Mouse (Mus musculus) thymus, postnatal 4 days (tissue): ENCODE data around the gene Stat3.

Source experiments
- DNase-seq: peaks from one replicate; pipeline ENCODE4 v3.0.0; 2021

Stat3 gene

DNA sequence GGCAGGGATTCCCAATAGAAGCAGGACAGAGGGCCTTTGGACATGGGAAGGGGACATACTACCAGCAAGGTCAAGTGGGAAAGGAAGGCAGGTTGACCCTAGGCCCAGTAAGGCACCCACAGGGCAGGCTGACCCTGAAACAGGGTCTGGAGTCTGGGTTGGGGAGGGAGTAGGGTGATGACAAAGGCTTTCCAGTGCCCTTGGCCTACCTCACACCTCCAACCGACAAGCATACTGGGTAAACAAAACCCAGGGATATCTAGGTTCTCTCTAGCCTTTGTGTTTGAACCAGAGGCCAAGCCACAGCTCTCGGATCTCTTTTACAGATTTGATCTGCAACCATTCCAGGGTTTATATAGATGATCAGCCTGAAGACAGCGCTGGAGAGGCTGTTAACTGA lies 51.6 kb downstream of the Stat3 start:
- no peak for DNase-seq

DNA sequence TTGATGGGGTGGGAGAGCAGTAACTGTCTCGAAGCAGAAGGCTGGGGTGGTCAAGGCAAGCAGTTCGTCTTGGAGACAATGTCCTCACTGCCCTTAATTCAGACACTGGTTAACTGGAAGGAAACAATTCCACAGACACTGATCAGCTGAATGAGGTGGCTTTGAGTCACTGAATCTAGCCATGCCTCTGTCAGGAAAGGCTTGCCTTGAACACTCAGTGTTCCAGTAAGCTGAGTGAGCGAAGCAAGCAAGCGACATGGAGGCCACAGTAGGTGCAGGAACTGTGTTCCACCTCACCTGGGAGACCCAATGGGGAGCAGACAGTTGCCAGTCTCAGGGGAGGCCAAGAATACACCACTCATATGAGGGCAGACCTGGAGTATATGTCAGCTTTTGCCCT lies 52.1 kb downstream of the Stat3 start:
- DNase-seq, result no peak

DNA sequence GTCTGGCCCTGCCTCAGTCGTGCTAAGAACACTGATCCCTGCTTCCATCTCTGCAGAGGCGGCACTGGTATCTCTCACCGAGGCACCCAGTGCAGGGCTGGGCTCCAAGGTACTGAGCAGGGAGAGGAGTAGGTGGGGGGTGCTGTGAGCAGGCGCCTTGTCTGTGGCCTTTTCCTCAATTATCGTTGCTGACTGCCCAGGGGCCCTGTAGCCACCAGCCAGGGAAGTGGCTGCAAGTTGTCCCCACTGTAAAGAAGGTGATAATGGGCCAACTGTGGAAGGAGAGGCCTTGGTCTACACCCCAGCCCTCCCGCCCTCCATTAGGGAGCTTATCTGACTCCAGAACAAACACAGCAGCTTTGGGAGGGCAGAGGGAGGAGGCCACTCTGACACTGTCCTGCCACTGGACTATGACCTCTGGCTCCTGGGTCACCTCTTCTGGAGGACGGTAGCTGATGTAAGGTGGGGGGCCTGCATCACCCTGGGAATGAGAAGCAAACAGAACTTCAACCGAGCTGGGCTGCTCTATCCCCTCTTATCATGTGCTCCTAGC lies 53.1 kb downstream of the Stat3 start:
- no peak for DNase-seq

DNA sequence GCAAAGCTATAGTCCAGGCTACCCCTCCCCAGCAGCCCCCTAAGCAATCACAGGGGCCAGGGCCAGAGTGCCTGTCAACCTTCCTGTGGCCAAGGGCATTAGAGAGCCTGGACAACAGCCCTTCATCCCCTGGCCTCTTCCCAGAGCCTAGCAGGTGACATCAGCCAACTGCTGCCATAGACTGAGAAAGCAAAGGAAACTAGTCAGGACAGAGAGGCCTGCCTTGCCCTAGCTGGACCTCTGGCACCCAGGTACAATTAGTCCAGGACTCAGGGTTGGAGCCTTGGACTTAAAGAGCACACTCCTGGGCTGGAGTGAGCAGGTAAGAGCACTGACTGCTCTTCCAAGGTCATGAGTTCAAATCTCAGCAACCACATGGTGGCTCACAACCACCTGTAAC lies 53.9 kb downstream of the Stat3 start:
- no peak for DNase-seq

DNA sequence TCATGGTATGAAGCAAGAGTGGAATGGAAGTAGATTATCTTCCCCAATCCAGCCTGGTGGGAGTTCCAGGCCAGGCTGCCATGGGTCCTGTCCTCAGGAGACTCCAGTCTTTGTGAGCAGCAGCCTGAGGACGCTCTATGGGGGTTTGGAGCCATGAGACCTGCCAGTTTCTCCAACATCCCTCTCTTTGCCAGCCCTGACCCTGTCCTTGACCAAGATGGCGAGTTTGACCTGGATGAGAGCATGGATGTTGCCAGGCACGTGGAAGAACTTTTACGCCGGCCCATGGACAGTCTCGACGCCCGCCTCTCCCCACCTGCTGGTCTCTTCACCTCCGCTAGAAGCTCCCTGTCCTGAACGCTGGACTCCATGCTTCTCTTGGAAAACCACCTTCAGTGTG lies 55.7 kb downstream of the Stat3 start:
- DNase-seq, result no peak

DNA sequence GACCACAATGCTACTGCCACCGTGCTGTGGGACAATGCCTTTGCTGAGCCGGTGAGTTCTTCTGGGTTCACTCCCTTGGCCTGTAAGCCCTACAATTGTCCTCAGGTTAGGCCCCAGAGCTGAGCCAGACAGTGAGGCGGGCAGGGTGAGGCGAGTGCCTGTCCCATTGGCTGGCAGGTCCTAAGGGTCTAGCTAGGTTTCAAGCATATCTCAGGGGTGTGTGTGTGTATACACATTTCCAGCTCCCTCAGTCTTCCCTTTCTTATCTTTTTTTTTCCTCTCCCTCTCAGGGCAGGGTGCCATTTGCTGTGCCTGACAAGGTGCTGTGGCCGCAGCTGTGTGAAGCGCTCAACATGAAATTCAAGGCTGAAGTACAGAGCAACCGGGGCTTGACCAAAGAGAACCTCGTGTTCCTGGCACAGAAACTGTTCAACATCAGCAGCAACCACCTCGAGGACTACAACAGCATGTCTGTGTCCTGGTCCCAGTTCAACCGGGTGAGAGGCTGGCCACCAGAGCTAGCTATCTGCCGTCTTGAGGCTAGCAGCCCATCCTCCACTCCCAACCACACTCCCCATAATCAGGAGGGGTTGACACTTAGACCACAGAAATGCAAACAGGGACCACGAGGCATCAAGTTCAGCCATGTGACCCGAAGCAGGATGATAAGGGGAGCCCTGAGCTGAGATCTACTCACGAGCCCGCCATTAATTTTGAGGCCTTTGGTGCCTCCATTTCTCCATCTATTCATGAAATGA lies 59.8 kb downstream of the Stat3 start:
- DNase-seq, result no peak

DNA sequence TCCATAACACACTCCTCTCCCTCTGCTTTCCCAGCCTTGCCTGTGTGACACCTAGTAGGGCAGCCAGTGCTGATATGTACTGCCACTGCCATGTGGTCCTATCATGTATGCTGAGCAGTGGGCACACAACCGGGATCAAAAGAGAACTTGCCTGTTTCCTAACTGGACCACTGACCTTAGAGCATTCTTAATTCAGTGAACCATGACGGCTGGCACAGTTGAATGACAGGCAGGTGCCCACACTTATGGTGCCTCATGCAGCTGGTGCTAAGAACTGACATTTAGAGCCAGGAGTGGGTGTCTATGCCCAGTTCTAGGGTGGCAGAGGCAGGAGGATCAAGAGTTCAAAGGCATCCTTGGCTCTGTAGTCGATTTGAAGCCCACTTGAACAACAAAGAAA lies 63.6 kb downstream of the Stat3 start:
- DNase-seq, result no peak

DNA sequence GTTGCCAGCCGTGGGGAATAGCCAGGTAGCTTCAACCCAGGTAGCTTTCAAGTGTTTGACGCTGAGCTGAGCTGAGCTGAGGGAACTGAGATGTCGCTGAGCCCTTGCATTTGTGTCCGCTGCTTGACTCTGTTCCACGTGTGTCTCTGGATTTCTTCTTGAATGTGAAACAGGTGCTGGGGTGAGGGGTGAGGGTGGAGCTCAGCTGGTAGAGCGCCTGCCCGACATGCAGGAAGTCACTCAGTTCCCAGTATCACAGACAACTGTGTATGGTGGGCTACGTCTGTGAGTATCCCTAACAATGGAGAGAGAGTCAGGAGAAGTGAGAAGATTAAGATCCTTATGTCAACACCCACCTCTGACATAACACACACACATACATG lies 68.4 kb downstream of the Stat3 start:
- DNase-seq, result peak; percentile 69

DNA sequence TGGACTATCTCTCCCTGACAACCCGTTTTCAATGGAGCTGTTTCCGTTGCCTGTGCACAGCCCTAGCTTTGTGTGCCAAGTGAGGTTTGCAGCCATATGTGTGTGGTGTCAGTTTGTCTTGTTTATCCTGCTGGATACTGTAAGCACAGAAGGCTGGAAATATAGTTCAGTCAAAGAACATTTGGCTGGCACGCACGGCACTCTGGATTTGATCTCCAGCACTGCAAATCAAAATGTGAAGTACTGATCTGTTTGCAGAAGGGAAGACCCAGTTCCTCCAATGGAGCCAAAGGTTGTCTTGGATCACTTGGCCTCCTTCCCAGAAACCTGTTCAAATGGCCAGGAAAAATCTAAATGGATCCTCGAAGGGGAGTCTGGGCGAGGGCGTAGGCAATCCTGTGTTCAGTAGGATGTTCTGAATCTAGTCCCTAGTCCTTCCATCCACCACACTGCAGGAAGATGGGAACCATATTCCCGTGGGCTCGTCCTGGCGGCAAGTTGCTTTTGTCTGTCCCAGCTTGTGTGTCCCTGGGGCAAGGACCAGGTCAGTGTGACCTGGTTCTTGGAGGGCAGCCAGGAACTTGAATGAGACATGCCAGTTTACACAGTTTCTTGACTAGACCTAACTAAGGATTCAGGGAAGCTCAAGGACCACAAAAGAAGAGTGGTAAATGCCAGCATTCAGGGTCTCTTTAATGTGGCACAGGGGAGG lies 68.9 kb downstream of the Stat3 start:
- DNase-seq, result no peak

DNA sequence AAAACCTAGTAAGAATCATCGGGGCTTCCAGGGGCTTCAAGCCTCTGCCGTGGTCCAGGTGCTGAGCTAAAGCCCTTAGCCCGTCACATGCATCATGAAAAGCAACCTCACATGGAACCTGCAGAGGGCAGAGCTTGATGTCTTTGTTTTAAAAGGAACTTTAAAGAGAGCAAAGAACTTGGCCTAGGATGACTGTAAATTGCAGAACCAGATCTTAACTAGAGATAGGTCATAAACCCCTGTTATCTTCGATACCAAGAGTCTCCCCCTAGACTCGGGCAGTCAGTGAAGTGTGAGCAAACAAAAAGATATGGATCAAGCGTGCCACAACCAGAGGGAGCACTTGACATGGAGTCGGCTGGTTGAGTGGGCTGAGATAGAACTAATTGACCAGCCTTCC lies 73.7 kb downstream of the Stat3 start:
- DNase-seq, result no peak

DNA sequence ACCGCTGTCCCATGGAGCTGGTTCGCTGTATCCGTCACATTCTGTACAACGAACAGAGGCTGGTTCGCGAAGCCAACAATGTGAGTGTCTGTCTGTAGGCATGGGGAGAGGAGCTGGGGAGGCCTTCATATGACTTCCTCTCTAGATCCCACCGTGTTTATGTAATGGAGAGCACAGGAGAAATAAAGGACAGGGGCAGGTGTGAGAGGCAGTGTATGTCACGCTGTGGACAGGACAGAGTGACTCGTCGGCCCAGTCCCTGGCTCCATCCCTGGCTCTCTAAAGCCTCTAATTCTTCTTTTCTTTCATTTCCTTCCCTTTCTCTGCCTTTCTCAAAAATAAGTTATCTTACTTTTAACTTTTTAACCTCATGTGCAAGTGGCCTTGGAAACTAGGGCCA lies 76.2 kb downstream of the Stat3 start:
- no peak for DNase-seq

DNA sequence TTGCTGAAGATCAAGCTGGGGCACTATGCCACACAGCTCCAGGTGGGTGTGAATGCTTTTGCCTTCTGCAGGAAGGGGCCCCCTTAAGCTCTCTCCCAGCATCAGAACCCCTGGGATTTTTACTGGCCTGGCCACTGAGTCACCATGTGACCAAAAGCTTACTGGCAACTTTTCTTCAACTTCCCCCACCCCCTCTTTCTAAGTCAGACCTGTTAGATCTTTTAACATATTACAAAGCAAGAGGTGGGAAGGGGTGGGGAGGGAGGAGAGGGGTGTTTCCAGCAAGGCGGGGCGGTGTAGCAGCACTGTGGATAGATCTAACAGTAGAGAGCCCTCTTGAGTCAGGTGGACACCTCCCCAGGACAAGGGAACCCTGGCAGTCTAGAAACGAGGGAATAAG lies 77.5 kb downstream of the Stat3 start:
- DNase-seq, result no peak

DNA sequence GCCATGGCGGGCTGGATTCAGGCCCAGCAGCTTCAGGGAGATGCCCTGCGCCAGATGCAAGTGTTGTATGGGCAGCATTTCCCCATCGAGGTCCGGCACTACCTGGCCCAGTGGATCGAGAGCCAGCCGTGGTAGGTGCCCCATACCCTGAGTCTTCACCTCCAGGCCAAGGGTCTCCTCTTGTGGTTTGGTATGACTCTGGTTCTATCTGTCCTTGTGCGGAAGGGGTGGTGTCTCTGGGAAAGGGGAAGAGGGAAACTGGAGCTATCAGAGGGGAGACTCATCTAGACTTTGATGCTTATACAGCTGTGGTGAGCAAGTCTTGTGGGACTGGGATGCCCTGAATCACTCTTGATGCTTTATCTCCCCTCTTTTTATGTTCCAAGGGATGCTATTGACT lies 78.0 kb downstream of the Stat3 start:
- no peak for DNase-seq

DNA sequence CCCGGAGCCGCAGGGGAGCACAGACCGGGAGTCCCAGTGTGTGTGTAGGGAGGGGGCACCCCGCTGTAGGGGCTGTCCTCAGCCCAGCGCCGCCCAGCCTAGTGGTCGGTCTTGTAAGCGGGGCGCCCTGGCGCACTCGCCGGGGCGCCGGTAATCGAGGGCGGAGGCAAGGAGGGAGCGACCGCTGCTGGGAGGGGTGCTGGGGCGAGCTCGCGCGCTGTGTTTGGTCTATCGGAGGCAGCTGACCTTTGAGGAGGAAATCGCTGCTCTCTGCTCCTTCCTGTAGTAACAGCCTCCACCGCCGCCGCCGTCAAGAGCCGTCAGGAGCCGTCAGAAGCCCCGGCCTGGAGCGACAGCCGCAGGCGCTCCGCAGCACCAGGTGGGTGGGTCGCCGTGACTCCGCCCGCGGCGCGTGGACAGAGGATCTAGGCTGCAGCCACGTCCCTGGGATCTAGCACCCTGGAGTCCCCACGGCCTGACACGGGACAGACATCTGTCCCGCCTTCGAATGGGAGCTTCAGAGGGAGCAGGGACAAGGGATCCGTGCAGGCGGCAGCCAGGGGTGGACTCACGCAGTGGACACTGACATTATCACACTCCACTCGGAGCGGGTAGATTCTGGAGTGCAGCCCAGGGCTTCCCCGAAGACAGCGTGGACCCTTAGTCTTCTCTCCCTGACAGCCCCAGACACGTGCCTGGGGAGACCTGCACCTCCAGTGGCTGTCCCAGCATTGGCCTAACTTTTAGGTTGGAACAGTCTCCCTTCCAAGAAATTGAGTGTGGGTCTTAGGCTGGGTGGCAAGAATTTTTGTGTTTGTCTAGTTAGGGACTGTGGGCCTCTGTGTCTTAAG lies 78.9 kb downstream of the Stat3 start:
- peak; percentile 89 for DNase-seq

DNA sequence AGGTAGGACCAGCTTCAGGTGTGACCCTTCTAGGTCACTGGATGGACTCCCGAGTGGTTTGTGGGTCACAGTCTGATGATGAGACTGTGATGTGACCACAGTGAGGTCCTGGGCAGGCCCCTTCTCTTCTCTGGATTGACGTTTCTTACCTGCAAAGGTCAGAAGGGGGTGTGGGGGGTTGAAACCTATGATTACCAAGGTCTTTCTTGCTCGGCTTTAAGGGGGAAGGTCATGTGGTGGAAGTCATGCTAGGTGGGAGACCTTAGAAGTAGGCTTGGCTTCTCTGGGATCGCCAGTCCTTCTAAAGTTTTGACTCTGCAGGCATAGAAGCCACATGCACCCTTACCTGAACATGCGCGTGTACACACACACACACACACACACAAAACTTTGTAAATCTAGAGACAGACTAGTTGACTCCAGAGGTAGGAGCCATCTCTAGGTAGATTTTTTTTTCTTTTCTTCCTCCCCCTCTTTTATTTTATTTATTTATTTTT lies 79.7 kb downstream of the Stat3 start:
- no peak for DNase-seq

DNA sequence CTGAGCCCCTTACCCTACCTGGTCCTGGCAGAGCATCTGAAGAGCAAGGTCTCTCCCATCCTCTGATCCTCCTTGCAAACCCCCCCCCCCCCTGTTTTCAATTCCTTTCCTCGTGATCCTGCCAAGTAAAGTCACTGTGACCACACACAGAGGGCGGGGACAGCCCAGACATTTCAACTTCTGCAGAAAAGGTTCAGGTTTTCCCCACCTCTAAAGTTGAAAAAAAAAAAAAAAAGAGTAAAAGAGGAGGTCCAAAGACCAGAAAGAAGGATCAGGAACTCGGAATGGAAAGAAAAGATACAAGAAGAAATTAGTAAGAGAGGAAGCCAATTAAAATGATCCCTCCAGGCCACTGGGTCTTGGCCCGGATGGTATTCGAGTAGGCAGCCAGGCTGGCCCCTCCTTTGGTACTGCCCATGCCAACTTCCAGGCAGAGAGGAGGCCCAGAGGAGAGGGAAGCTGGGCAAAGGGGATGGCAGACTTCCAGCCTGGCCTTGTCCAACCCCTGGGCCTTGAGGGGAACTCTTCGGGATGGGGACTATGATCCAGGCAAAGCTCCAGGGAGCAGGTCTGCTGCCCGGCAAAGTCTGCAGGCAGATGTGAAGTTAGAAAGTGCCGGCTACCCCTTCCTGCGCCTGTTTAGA lies 80.3 kb downstream of the Stat3 start, which contains the start of gene Stat5a:
Gene Stat5a, plus strand, starts transcription at position 417 of the 644 bp plus-strand sequence.
- no peak for DNase-seq

DNA sequence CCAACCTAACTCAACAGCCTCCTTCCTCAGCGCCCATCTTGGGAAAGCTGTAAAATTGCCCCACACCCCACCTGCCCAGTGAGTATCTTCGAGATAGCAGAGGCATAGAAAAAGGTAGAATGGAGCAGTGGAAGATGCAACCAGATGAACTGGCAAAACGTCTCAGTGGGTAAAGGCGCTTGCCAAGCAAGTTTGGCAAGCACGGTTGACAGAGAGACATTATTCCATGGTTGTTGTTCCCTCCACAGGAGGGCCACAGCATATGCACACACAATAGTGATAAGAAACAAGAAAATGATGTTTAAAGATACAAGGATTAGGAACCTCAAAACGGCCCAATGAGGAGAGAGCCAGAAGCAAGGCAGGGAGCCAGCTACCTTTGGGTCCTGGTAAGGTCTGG lies 81.4 kb downstream of the Stat3 start:
- no peak for DNase-seq

DNA sequence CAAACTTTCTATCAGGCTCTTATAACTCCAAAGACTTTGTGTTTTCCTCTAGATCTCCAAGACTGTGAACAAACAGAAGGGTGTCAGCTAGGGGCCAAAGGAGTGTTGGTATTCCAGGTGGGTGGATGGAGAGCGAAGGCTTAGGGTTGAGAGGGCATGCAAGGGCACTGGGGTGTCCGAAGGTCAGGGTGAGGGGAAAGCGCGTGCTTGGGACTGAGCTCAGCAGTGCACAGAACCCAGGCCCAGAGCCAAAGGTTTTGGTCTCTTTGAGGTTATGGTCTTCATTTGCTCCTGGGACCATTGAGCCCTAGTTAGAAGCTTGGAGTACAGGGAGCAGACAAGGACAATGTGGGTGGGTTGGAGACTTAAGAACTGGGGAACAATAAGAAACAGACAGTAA lies 84.2 kb downstream of the Stat3 start:
- no peak for DNase-seq

DNA sequence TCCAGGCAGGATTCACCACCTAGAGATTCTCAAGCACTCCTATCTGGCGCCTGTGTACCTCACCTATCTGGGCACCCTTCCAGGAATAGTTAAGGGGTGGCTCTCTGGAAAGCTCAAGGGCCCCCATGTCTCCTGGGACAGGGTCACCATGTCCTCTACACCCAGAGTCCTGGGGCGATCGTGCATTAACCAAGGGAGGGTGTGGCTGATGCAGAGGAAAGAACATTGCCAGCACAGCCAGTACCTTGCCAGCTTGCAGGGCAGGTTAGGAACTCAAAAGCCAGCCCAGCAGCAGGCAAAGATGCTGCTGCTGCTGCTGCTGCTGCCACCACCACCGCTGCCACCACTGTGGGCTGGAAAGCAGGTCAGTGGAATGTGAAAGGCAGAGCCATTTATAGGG lies 85.1 kb downstream of the Stat3 start:
- DNase-seq, result no peak

DNA sequence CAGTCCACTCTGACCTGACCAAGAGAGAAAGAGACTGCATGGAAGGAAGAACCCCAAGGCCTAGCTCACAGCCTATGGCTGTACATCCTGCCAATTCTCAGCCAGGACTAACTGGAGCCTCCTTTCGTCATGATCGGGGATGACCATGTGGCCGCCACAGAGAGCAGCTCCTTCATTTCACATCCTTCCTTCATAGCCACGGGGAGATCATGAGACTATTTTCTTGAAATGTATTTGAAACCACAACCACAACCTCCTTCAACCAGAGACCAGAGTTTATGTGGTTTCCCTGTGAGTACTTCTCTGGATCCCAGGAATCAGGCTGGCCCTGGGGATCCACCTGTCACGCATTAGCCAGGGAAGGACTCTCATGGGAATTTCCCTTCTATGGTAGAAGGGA lies 86.3 kb downstream of the Stat3 start:
- DNase-seq, result no peak

DNA sequence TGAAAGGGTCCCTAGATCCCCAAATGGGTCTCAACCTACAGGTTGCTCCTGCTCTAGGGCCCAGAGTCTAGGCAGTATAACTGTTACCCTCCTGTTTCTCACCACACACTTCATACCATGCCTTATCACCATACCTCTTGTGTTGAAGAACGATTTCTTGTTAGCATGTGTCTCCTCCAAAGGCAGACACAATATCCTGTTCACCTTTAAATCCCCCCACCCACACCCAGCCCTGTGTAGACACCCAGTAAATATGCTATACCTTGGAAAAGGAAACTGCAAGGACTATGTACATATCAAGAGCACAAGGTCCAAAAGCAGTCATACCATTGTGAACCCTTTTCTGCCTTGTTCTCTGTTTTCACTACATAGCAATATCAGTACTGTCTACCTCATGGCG lies 87.3 kb downstream of the Stat3 start:
- DNase-seq, result no peak

DNA sequence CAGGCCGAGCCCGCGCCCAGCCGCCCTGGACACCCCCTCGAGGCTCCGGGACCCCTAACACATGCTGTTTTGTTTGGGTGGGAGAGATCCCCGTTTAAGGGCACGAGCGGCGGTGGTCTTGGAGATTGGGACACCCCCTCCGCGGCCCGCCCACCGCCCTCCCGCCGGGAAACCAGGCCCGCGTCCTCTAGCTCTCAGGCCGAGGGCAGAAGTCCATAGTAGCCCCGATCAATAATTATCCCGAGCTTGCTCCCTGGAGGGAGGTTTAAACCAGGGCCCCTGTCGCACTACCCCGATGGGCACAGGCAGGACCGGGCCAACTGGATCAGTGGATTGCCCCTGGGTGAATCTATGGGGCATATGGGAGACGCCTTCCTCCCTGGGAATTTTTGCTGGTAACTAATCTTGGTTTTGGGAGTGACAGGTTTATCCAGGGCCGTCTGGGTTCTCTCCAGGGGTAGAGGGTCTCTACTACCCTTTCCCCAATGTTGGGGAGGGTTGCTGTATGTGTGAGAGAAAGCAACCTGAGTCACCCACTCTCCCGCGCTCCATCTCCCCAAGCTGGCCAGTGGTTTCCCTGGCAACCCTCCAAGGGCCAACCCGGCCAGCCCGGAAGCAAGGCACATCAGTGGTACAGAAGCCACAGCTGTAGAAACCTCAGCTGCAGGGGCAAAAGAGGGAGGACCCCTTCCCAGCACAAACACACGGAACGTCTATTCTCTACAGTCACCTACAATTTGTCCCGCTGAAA lies 88.4 kb downstream of the Stat3 start:
- DNase-seq, result peak; percentile 67
